Mouse (Mus musculus): ENCODE data around the gene Serpina11. TPM values are rescaled to one million over a fixed set of nuclear protein-coding genes. Genes with fewer than 3 reads are reported as not detected.
"Not testable (repeated sequence)": the region's sequence is repeated elsewhere in the genome, so short reads cannot be mapped to it uniquely, and the experiment has no call there.

Serpina11 gene
- polyA plus RNA-seq, 1 experiment from 2014 or later = not detected

GRCm38 (mm10) chr12:103966761-103967160 is 23.0 kb downstream of the Serpina11 start:
- no peak overlapping the region for H3K27ac ChIP-seq
- no peak overlapping the region for H3K9ac ChIP-seq
- no peaks in the 10 kb centered on the region for H3K27me3 ChIP-seq
- no peak for ATAC-seq (ENCODE audit: insufficient number of reproducible peaks, low FRiP score, low TSS enrichment, low read depth)
- no peak overlapping the region for H3K4me2 ChIP-seq
- 63% methylated on average over 3 of the region's 3 CpGs for WGBS
- H3K36me3 ChIP-seq = no peaks in the 10 kb centered on the region
- H3K9me3 ChIP-seq = no peaks in the 10 kb centered on the region
- H3K4me3 ChIP-seq = no peak overlapping the region
- H3K4me1 ChIP-seq = no peaks in the 10 kb centered on the region

- Histone ChIP-seq H3K27ac (no peak overlapping the region), H3K9ac (no peak overlapping the region), H3K4me2 (no peak overlapping the region), H3K36me3 (no peaks in the 10 kb centered on the region), H3K9me3 (no peaks in the 10 kb centered on the region), H3K4me3 (no peak overlapping the region), H3K4me1 (no peaks in the 10 kb centered on the region), H3K27me3 (no peaks in the 10 kb centered on the region)
- WGBS = 88% methylated on average over 4 of the region's 4 CpGs
- no peak for ATAC-seq (ENCODE audit: insufficient number of reproducible peaks, low FRiP score, low TSS enrichment, low read depth)
Observed at GRCm38 (mm10) chr12:103963288-103963687, 26.5 kb downstream of the Serpina11 start.

GRCm38 (mm10) chr12:103962860-103963259 is 26.9 kb downstream of the Serpina11 start:
- WGBS = 68% methylated on average over 8 of the region's 8 CpGs
- Histone ChIP-seq H3K9ac (no peak overlapping the region), H3K4me2 (no peak overlapping the region), H3K9me3 (no peaks in the 10 kb centered on the region), H3K36me3 (no peaks in the 10 kb centered on the region), H3K4me1 (no peaks in the 10 kb centered on the region), H3K27me3 (no peaks in the 10 kb centered on the region), H3K4me3 (no peak overlapping the region), H3K27ac (no peak overlapping the region)
- no peak for ATAC-seq (ENCODE audit: insufficient number of reproducible peaks, low FRiP score, low TSS enrichment, low read depth)

GRCm38 (mm10) chr12:103962337-103962736 is 27.4 kb downstream of the Serpina11 start:
- no peaks in the 10 kb centered on the region for H3K36me3 ChIP-seq
- no peaks in the 10 kb centered on the region for H3K9me3 ChIP-seq
- H3K4me3 ChIP-seq = no peak overlapping the region
- H3K9ac ChIP-seq = no peak overlapping the region
- no peaks in the 10 kb centered on the region for H3K4me1 ChIP-seq
- 78% methylated on average over 5 of the region's 5 CpGs for WGBS
- no peak for ATAC-seq (ENCODE audit: insufficient number of reproducible peaks, low FRiP score, low TSS enrichment, low read depth)
- H3K4me2 ChIP-seq = no peak overlapping the region
- no peaks in the 10 kb centered on the region for H3K27me3 ChIP-seq
- H3K27ac ChIP-seq = no peak overlapping the region

- Histone ChIP-seq H3K4me2 (no peak overlapping the region), H3K9ac (no peak overlapping the region), H3K4me3 (no peak overlapping the region), H3K27me3 (no peaks in the 10 kb centered on the region), H3K9me3 (no peaks in the 10 kb centered on the region), H3K4me1 (no peaks in the 10 kb centered on the region), H3K36me3 (no peaks in the 10 kb centered on the region), H3K27ac (no peak overlapping the region)
- ATAC-seq (ENCODE audit: insufficient number of reproducible peaks, low FRiP score, low TSS enrichment, low read depth) = no peak
- 90% methylated on average over 1 of the region's 1 CpGs for WGBS
Observed at GRCm38 (mm10) chr12:103961716-103962115, 28.0 kb downstream of the Serpina11 start.

GRCm38 (mm10) chr12:103958798-103959197 is 31.0 kb downstream of the Serpina11 start, which contains the start of gene Serpina1e:
Gene Serpina1e, minus strand, starts transcription at chr12:103958975.
- Histone ChIP-seq H3K4me1 (no peaks in the 10 kb centered on the region), H3K9ac (no peak within 1 kb of the TSS), H3K4me3 (no peak within 1 kb of the TSS), H3K27me3 (no peaks in the 10 kb centered on the region), H3K9me3 (no peaks in the 10 kb centered on the region), H3K36me3 (no peaks in the 10 kb centered on the region), H3K4me2 (no peak within 1 kb of the TSS), H3K27ac (no peak within 1 kb of the TSS)
- 74% methylated on average over 3 of the region's 3 CpGs for WGBS
- no peak for ATAC-seq (ENCODE audit: insufficient number of reproducible peaks, low FRiP score, low TSS enrichment, low read depth)

- not testable (repeated sequence) for H3K4me2 ChIP-seq; H3K9ac ChIP-seq; H3K36me3 ChIP-seq; H3K9me3 ChIP-seq; ATAC-seq (ENCODE audit: insufficient number of reproducible peaks, low FRiP score, low TSS enrichment, low read depth); H3K4me1 ChIP-seq; H3K27me3 ChIP-seq; H3K4me3 ChIP-seq; H3K27ac ChIP-seq
- WGBS = 92% methylated on average over 2 of the region's 2 CpGs
Observed at GRCm38 (mm10) chr12:103956555-103956954, 33.2 kb downstream of the Serpina11 start.

- not testable (repeated sequence) for H3K36me3 ChIP-seq; H3K4me3 ChIP-seq; H3K4me1 ChIP-seq; H3K27ac ChIP-seq; H3K9me3 ChIP-seq; ATAC-seq (ENCODE audit: insufficient number of reproducible peaks, low FRiP score, low TSS enrichment, low read depth); H3K27me3 ChIP-seq; H3K4me2 ChIP-seq; H3K9ac ChIP-seq
- WGBS = 70% methylated on average over 3 of the region's 3 CpGs
Observed at GRCm38 (mm10) chr12:103952972-103953371, 36.8 kb downstream of the Serpina11 start.

GRCm38 (mm10) chr12:103946243-103946642 is 43.5 kb downstream of the Serpina11 start:
- Histone ChIP-seq H3K27ac (no peak overlapping the region), H3K9me3 (no peaks in the 10 kb centered on the region), H3K4me1 (no peaks in the 10 kb centered on the region), H3K9ac (no peak overlapping the region), H3K4me3 (no peak overlapping the region), H3K4me2 (no peak overlapping the region), H3K36me3 (no peaks in the 10 kb centered on the region), H3K27me3 (no peaks in the 10 kb centered on the region)
- no peak for ATAC-seq (ENCODE audit: insufficient number of reproducible peaks, low FRiP score, low TSS enrichment, low read depth)
- 79% methylated on average over 4 of the region's 4 CpGs for WGBS

Other genes starting within 250 kb of the Serpina11 start
- 0.55 TPM in 1 of 2 replicates, not detected in the other for gene Serpina1d, start 216.4 kb downstream of the Serpina11 start, polyA plus RNA-seq (2015; fragmentation: Nextera tagmentation; extraction: Ambion mirVana)
- gene Serpina1b, start 159.6 kb downstream of the Serpina11 start, polyA plus RNA-seq (2015; fragmentation: Nextera tagmentation; extraction: Ambion mirVana) = 0.56 and 1.8 TPM in 2 replicates
- gene Serpina1a, start 126.4 kb downstream of the Serpina11 start, polyA plus RNA-seq (2015; fragmentation: Nextera tagmentation; extraction: Ambion mirVana) = 0.31 and 1.9 TPM in 2 replicates
- 0.15 and 1.1 TPM in 2 replicates for gene Serpina1c, start 85.1 kb downstream of the Serpina11 start, polyA plus RNA-seq (2015; fragmentation: Nextera tagmentation; extraction: Ambion mirVana)
- gene Serpina1e, start 31.0 kb downstream of the Serpina11 start, polyA plus RNA-seq (2015; fragmentation: Nextera tagmentation; extraction: Ambion mirVana) = 0.12 and 0.82 TPM in 2 replicates
- gene Serpina9, start 23.8 kb upstream of the Serpina11 start, polyA plus RNA-seq (2015; fragmentation: Nextera tagmentation; extraction: Ambion mirVana) = 0.24 and 0.51 TPM in 2 replicates
- 0.31 and 1.4 TPM in 2 replicates for gene Serpina12, start 54.5 kb upstream of the Serpina11 start, polyA plus RNA-seq (2015; fragmentation: Nextera tagmentation; extraction: Ambion mirVana)
- gene Serpina5, start 111.2 kb upstream of the Serpina11 start, polyA plus RNA-seq (2015; fragmentation: Nextera tagmentation; extraction: Ambion mirVana) = not detected in 2 replicates
- not detected in 2 replicates for gene Serpina3a, start 122.8 kb upstream of the Serpina11 start, polyA plus RNA-seq (2015; fragmentation: Nextera tagmentation; extraction: Ambion mirVana)
- 0.27 and 0.35 TPM in 2 replicates for gene Serpina3b, start 138.0 kb upstream of the Serpina11 start, polyA plus RNA-seq (2015; fragmentation: Nextera tagmentation; extraction: Ambion mirVana)
- 0.09 TPM in 1 of 2 replicates, not detected in the other for gene Serpina3c, start 163.9 kb upstream of the Serpina11 start, polyA plus RNA-seq (2015; fragmentation: Nextera tagmentation; extraction: Ambion mirVana)
- not detected in 2 replicates for gene Serpina3f, start 224.6 kb upstream of the Serpina11 start, polyA plus RNA-seq (2015; fragmentation: Nextera tagmentation; extraction: Ambion mirVana)
- 0.65 and 0.98 TPM in 2 replicates for gene Serpina3g, start 246.3 kb upstream of the Serpina11 start, polyA plus RNA-seq (2015; fragmentation: Nextera tagmentation; extraction: Ambion mirVana)